Mouse (Mus musculus) cortical plate, adult 2 months (tissue): Measurements from ENCODE around the gene BC034090.

Experiments used
- CTCF ChIP-seq: fragments of 200-500 bp; IDR thresholded peaks from 2 replicates; pipeline ENCODE4 v1.5.1; 2011; ENCODE audit warnings: mild to moderate bottlenecking, control low read depth, low read length; ENCODE audit not compliant: insufficient read depth; ENCODE audit errors: extremely low read depth
- POLR2A ChIP-seq: fragments of 200-500 bp; IDR thresholded peaks from 2 replicates; pipeline ENCODE4 v1.6.1; 2011; ENCODE audit warnings: mild to moderate bottlenecking, low read length, control low read depth; ENCODE audit not compliant: insufficient read depth; ENCODE audit errors: extremely low read depth

DNA sequence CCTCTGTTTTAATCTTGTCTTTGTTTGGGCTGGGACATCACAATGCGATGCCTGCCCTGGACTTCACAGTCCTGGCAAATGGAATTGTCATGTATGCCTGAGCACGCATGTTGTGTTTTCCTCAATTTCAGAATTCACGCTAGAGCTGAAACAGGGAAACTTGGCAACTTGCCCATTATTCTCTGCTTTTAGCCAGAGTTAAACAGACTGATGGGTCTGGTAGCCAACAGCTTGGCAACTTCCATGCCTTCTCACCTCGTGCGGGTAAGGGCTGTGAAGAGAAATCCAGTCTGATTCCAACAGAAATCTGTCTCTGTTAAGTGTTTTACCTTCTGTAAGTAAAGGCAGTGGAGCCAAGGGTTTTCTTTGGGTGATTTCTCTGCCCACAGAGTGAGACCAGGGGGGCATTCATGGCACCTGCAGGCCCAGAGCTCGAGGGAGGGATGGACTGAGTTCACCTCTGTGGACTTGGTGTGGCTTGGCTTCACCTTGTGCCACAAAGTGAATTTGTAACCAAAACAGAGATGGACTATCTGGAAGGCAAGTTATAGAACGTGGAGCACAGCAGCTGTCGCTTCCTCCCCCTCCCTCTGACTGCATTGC is 39.6 kb downstream of the BC034090 start:
- TF ChIP-seq CTCF: no peak
- TF ChIP-seq POLR2A: no peak
